Mouse (Mus musculus) heart, adult 2 months (tissue): ENCODE measurements around the gene Gm382. TPM values are rescaled to one million over a fixed set of nuclear protein-coding genes. Genes with fewer than 3 reads are reported as not detected.

Source experiments
- DNase-seq, 2 experiments: peaks; one replicate each; pipeline ENCODE4 v3.0.0; 2021
- H3K27ac ChIP-seq: fragments of 200-600 bp; 2 replicates; pipeline ENCODE4 v1.8.1; 2022
- H3K27me3 ChIP-seq: fragments of 200-500 bp; 2 replicates; pipeline ENCODE4 v1.6.1; 2012; ENCODE audit warnings: mild to moderate bottlenecking, low read length, inconsistent platforms, mixed read lengths; ENCODE audit not compliant: control insufficient read depth, insufficient read depth
- H3K36me3 ChIP-seq: fragments of 200-500 bp; 2 replicates; pipeline ENCODE4 v1.6.1; 2012; ENCODE audit warnings: low read length, inconsistent platforms; ENCODE audit not compliant: control insufficient read depth, insufficient read depth
- H3K4me1 ChIP-seq: fragments of 200-500 bp; 2 replicates; pipeline ENCODE4 v1.6.1; 2011; ENCODE audit warnings: low read length; ENCODE audit not compliant: control insufficient read depth, insufficient read depth
- H3K4me3 ChIP-seq: fragments of 200-600 bp; 2 replicates; pipeline ENCODE4 v1.8.1; 2022
- H3K79me2 ChIP-seq: fragments of 200-500 bp; replicated peaks from 2 replicates; pipeline ENCODE4 v1.6.1; 2012; ENCODE audit warnings: mild to moderate bottlenecking, inconsistent platforms, low read length, moderate library complexity, mixed read lengths; ENCODE audit not compliant: control insufficient read depth, insufficient read depth
- H3K9ac ChIP-seq: fragments of 200-500 bp; 2 replicates; pipeline ENCODE4 v1.6.1; 2012; ENCODE audit warnings: low read depth, mild to moderate bottlenecking, control low read depth, inconsistent platforms, low read length, mixed read lengths
- CTCF ChIP-seq: fragments of 200-600 bp; IDR thresholded peaks from 2 replicates; pipeline ENCODE4 v1.8.1; 2022; ENCODE audit warnings: antibody characterized with exemption, mild to moderate bottlenecking, moderate library complexity
- EP300 ChIP-seq: fragments of 200-500 bp; IDR thresholded peaks from 2 replicates; pipeline ENCODE4 v1.6.1; 2011; ENCODE audit warnings: low read depth, low read length, control low read depth; ENCODE audit not compliant: insufficient read depth
- POLR2A ChIP-seq: fragments of 200-500 bp; IDR thresholded peaks from 2 replicates; pipeline ENCODE4 v1.6.1; 2011; ENCODE audit warnings: mild to moderate bottlenecking, low read depth, low read length, control low read depth; ENCODE audit not compliant: insufficient read depth
- WGBS: fragments of 180-500 bp; shearing (Covaris S2); methylation state at CpG from one replicate; pipeline ENCODE4 v1.1.7; 2018; 5-methylcytosine and 5-hydroxymethylcytosine counted together
- intact Hi-C: fragments of 180-260 bp; cut with DNase I; formaldehyde crosslinking; loops from one replicate; pipeline ENCODE4 v1.15.1; 2025
- long read RNA-seq: library from polyadenylated mRNA; stranded (forward); transcript quantifications from one replicate; pipeline ENCODE4 v2.0.0, GENCODE M21; 2021
- polyA plus RNA-seq: library from polyadenylated mRNA; depleted of rRNA; stranded (reverse); fragments of >200 nt; gene quantifications from 2 replicates; pipeline ENCODE4 v1.2.3, GENCODE M21; 2012; rRNA removed
- total RNA-seq, 2 experiments: library from RNA; stranded (reverse); gene quantifications; 2 replicates each; pipeline ENCODE4 v1.2.3; 2021

Gene Gm382
- total RNA-seq (not detected), polyA plus RNA-seq (not detected in 2 replicates)
- long read RNA-seq, result 0 reads

DNA sequence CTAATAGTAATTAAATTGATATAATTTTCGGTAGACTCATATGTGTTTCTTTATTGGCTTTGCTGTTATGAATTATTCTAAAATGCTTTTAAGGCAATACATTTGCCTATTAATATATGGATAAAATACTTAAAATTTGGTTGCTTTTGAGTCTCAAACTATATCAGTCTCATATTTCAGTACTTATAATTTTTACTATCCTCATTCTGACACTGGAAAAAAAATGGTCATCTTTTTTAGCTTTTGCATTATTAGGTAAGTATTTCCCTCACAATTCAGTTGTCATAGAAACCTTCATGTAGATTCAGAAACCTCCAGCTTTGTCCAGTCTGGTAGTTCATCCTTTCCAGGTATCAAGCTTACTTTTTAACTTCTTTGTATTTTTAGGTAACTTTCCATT, at the start of gene Gm382:
TSS of gene Gm382 (plus strand) at position 301 of the 400 bp plus-strand sequence.
- no peaks in the 10 kb centered on the region for H3K36me3 ChIP-seq
- 59% methylated on average over 1 of the region's 1 CpGs for WGBS
- H3K27me3 ChIP-seq, result no peaks in the 10 kb centered on the region
- no peak within 1 kb of the TSS for H3K27ac ChIP-seq
- TF ChIP-seq POLR2A (no peak), CTCF (no peak), EP300 (no peak)
- no peaks in the 10 kb centered on the region for H3K4me1 ChIP-seq
- no peak within 1 kb of the TSS for H3K9ac ChIP-seq
- H3K4me3 ChIP-seq, result no peak within 1 kb of the TSS
- DNase-seq, result no peak
- intact Hi-C loops, result no loop called here
- no peaks in the 10 kb centered on the region for H3K79me2 ChIP-seq

DNA sequence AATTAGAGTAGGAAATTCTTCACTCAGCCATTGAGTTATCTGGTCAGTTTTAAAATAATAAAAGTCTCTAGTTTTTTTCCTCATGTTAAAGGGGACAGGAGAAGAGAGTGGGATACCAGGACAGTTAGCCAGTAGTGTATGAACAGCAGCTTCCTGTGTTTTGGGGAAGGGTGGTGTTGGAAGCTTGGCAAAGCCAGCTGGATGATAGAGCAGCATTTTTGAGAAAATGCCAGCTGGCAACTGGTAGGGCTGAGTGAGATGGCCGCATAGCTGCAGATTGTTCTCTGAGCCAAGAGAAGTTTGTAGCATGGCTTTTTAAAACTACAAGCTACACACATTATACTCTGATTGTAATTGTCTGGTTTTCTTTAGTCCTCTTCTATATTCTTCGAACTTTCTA, 30.4 kb downstream of the Gm382 start:
- TF ChIP-seq CTCF, result no peak
- no peak for TF ChIP-seq EP300
- TF ChIP-seq POLR2A, result no peak
- H3K79me2 ChIP-seq, result no peaks in the 10 kb centered on the region
- H3K4me1 ChIP-seq, result no peaks in the 10 kb centered on the region
- intact Hi-C loops, result no loop called here
- H3K27me3 ChIP-seq, result no peaks in the 10 kb centered on the region
- no peak overlapping the region for H3K9ac ChIP-seq
- H3K36me3 ChIP-seq, result no peaks in the 10 kb centered on the region
- DNase-seq, result no peak
- no peak overlapping the region for H3K4me3 ChIP-seq
- 65% methylated on average over 2 of the region's 2 CpGs for WGBS
- H3K27ac ChIP-seq, result no peak overlapping the region

DNA sequence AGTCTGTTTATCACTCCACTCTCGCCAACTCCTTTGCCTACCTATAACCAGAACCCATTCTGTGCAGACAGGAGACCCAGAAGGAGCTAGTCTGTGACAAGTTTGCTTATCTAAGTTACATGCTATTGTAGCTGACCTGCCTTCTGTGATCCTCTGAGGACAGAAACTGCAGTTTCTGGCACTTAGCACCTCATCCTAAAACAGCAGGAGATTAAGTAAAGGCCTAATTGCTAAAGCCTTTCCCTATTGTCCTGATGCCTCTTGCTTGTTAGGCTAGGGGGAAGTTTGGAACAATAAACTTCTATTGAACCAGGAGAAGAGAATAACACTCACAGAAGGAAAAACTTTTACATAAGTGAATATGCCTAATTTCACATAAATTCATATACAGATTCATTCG, 51.5 kb downstream of the Gm382 start:
- H3K4me1 ChIP-seq, result no peaks in the 10 kb centered on the region
- WGBS, result 54% methylated on average over 2 of the region's 2 CpGs
- no peak overlapping the region for H3K27ac ChIP-seq
- no peak for TF ChIP-seq POLR2A
- no peak for TF ChIP-seq CTCF
- no peak for TF ChIP-seq EP300
- no peaks in the 10 kb centered on the region for H3K79me2 ChIP-seq
- no peak overlapping the region for H3K4me3 ChIP-seq
- DNase-seq, result no peak
- intact Hi-C loops, result no loop called here
- no peaks in the 10 kb centered on the region for H3K36me3 ChIP-seq
- H3K27me3 ChIP-seq, result no peaks in the 10 kb centered on the region
- no peak overlapping the region for H3K9ac ChIP-seq

- intact Hi-C loops, result no loop called here
- no peak overlapping the region for H3K4me3 ChIP-seq
- no peaks in the 10 kb centered on the region for H3K4me1 ChIP-seq
- H3K36me3 ChIP-seq, result no peaks in the 10 kb centered on the region
- TF ChIP-seq EP300, result no peak
- H3K79me2 ChIP-seq, result no peaks in the 10 kb centered on the region
- DNase-seq, result no peak
- no peaks in the 10 kb centered on the region for H3K27me3 ChIP-seq
- H3K27ac ChIP-seq, result no peak overlapping the region
- no peak overlapping the region for H3K9ac ChIP-seq
Observed at GRCm38 (mm10) chrX:127093036-127093435, 53.3 kb downstream of the Gm382 start.

- TF ChIP-seq EP300 (no peak), POLR2A (no peak), CTCF (no peak)
- Histone ChIP-seq H3K4me3 (no peak overlapping the region), H3K27ac (no peak overlapping the region), H3K36me3 (no peaks in the 10 kb centered on the region), H3K27me3 (no peaks in the 10 kb centered on the region), H3K9ac (no peak overlapping the region), H3K79me2 (no peaks in the 10 kb centered on the region), H3K4me1 (no peaks in the 10 kb centered on the region)
- no peak for DNase-seq
- WGBS, result 65% methylated on average over 3 of the region's 3 CpGs
- intact Hi-C loops, result no loop called here
Observed at GRCm38 (mm10) chrX:127093961-127094360, 54.2 kb downstream of the Gm382 start.

DNA sequence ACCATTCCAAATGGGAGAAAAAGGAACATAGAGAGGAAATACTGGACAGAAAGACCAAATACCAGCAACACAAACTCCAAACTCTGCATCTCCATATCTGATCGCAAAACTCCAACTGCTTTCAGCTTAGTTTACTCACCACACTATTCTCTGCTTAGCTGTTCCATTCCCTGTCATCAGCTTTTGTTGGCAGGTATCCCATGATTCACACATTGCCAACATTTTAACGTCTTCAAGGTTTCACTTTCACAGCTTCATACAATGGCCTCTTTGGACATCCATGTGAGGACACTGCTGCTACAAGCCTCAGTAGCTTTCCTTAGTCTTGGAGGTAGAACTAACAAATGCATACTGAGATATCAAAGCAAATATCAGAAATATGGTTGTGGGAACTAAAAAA, 64.6 kb downstream of the Gm382 start:
- no peaks in the 10 kb centered on the region for H3K27me3 ChIP-seq
- H3K4me3 ChIP-seq, result no peak overlapping the region
- H3K27ac ChIP-seq, result no peak overlapping the region
- H3K79me2 ChIP-seq, result no peaks in the 10 kb centered on the region
- intact Hi-C loops, result no loop called here
- no peaks in the 10 kb centered on the region for H3K36me3 ChIP-seq
- H3K9ac ChIP-seq, result no peak overlapping the region
- no peaks in the 10 kb centered on the region for H3K4me1 ChIP-seq
- 62% methylated on average over 2 of the region's 2 CpGs for WGBS
- no peak for DNase-seq
- TF ChIP-seq EP300 (no peak), CTCF (no peak), POLR2A (no peak)

Other genes starting within 250 kb of the Gm382 start
- gene 4932411N23Rik, start 224.1 kb upstream of the Gm382 start, total RNA-seq, result not detected
- gene 4932411N23Rik, start 224.1 kb upstream of the Gm382 start, polyA plus RNA-seq, result not detected in 2 replicates